Mouse (Mus musculus) hindbrain, embryonic 14.5 days (tissue): ENCODE results near the gene Gm44502. TPM values are rescaled to one million over a fixed set of nuclear protein-coding genes. Genes with fewer than 3 reads are reported as not detected.
A peak's percentile ranks its signal among the peaks of the same experiment; 100 is the strongest.
"Not testable (repeated sequence)": the region's sequence is repeated elsewhere in the genome, so short reads cannot be mapped to it uniquely, and the experiment has no call there.

ENCODE experiments used
- ATAC-seq: fragments of 200-750 bp; cut with Nextera tagmentation; 2 replicates; pipeline ENCODE4 v1.8.0; 2017; ENCODE audit warnings: moderate number of reproducible peaks, mild to moderate bottlenecking, moderate TSS enrichment, moderate library complexity; ENCODE audit not compliant: low FRiP score
- DNase-seq: peaks from one replicate; pipeline ENCODE4 v3.0.0-alpha.2; 2015; ENCODE audit warnings: low spot score
- H3K27ac ChIP-seq: fragments of 300-500 bp; sonication (generic); 2 replicates; pipeline ENCODE4 v1.5.1; 2014; ENCODE audit warnings: mild to moderate bottlenecking, moderate library complexity
- H3K27me3 ChIP-seq: fragments of 300-500 bp; sonication (generic); 2 replicates; pipeline ENCODE4 v1.6.1; 2014; ENCODE audit warnings: mild to moderate bottlenecking, low read length, mixed read lengths; ENCODE audit not compliant: control insufficient read depth, insufficient read depth
- H3K36me3 ChIP-seq: fragments of 300-500 bp; sonication (generic); replicated peaks from 2 replicates; pipeline ENCODE4 v1.6.1; 2014; ENCODE audit not compliant: control insufficient read depth, insufficient read depth
- H3K4me1 ChIP-seq: fragments of 300-500 bp; sonication (generic); replicated peaks from 2 replicates; pipeline ENCODE4 v1.6.1; 2014; ENCODE audit warnings: antibody characterized with exemption, low read length, mixed read lengths; ENCODE audit not compliant: control insufficient read depth, insufficient read depth
- H3K4me2 ChIP-seq: fragments of 300-500 bp; sonication (generic); replicated peaks from 2 replicates; pipeline ENCODE4 v1.6.1; 2014; ENCODE audit warnings: mild to moderate bottlenecking, moderate library complexity
- H3K4me3 ChIP-seq: fragments of 300-500 bp; sonication (generic); replicated peaks from 2 replicates; pipeline ENCODE4 v1.5.1; 2014; ENCODE audit warnings: mild to moderate bottlenecking, low read length
- H3K9ac ChIP-seq: fragments of 300-500 bp; sonication (generic); 2 replicates; pipeline ENCODE4 v1.6.1; 2014
- H3K9me3 ChIP-seq: fragments of 300-500 bp; sonication (generic); 2 replicates; pipeline ENCODE4 v1.6.1; 2016; ENCODE audit warnings: low read length; ENCODE audit not compliant: control insufficient read depth
- WGBS: fragments of 180-500 bp; shearing (Covaris S2); extraction: QIAGEN DNeasy Blood & Tissue Kit; methylation state at CpG from one replicate; pipeline ENCODE4 v1.1.7; 2014; 5-methylcytosine and 5-hydroxymethylcytosine counted together
- polyA plus RNA-seq: library from polyadenylated mRNA; unstranded; fragments of >200 nt; fragmentation: Nextera tagmentation; extraction: Ambion mirVana; gene quantifications from 2 replicates; pipeline ENCODE4 v1.2.1, GENCODE M21; 2014

Gm44502 gene
- polyA plus RNA-seq, 1 experiment from 2014 or later: not detected

GRCm38 (mm10) chr15:89432946-89433345 is 3.5 kb upstream of the Gm44502 start:
- Histone ChIP-seq H3K4me1 (peaks cover 9% of the 10 kb centered on the region), H3K4me3 (no peak overlapping the region), H3K27me3 (no peaks in the 10 kb centered on the region), H3K4me2 (no peak overlapping the region), H3K9ac (no peak overlapping the region), H3K36me3 (0 out of 2 replicates have a peak, but pooled peaks cover 2% of the 10 kb centered on the region), H3K9me3 (no peaks in the 10 kb centered on the region), H3K27ac (no peak overlapping the region)
- WGBS: 76% methylated on average over 4 of the region's 4 CpGs
- ATAC-seq: no peak
- no peak for DNase-seq

- Histone ChIP-seq H3K27me3 (no peaks in the 10 kb centered on the region), H3K4me1 (peaks cover 9% of the 10 kb centered on the region), H3K36me3 (peaks cover 13% of the 10 kb centered on the region), H3K9me3 (no peaks in the 10 kb centered on the region), H3K27ac (no peak overlapping the region), H3K9ac (no peak overlapping the region), H3K4me2 (no peak overlapping the region), H3K4me3 (no peak overlapping the region)
- no peak for DNase-seq
- ATAC-seq: no peak
- WGBS: 94% methylated on average over 6 of the region's 6 CpGs
Measured at GRCm38 (mm10) chr15:89431806-89432205, 2.3 kb upstream of the Gm44502 start.

DNA sequence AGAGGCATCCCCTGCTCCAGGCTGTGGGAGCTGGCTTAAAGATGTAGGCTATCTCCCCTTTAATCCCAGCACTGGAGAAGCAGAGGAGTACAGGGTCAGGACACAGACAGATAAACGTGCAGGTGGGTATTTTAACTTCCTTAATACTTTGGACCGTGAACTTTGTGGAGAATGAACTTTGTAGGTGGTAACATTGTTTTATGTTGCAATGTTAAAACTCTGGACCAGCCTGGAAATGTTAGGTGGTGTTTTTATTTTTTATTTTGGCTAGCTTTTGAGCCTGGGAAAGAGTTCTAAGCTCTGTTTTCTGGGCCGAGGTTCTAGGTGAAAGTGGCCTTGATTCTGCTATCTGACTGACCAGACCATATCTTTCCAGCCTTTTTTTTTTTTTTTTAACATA is 1.8 kb upstream of the Gm44502 start:
- Histone ChIP-seq H3K27me3 (no peaks in the 10 kb centered on the region), H3K9me3 (no peaks in the 10 kb centered on the region), H3K4me3 (no peak overlapping the region), H3K27ac (no peak overlapping the region), H3K9ac (no peak overlapping the region), H3K4me1 (peaks cover 9% of the 10 kb centered on the region), H3K4me2 (0 out of 2 replicates have a peak overlapping the region, but pooled peaks have one; percentile 84), H3K36me3 (peaks cover 18% of the 10 kb centered on the region)
- no peak for ATAC-seq
- 95% methylated on average over 3 of the region's 3 CpGs for whole genome bisulfite sequencing
- DNase-seq: no peak

DNA sequence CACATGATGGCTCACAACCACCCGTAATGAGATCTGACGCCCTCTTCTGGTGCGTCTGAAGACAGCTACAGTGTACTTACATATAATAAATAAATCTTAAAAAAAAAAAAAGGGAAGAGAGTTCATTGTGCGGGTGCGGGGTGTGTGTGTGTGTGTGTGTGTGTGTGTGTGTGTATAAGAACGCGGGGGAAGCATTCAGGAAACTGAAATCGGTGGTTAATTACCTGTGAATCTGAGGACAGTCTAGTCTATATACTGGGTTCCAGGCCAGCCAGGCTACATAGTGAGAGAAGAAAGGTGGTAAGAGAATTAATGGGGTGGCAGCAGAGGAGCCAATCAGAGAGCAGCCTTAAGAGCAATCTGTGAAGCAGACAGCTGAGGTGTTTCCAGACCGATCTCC is 1.3 kb upstream of the Gm44502 start:
- H3K4me2 ChIP-seq: peak overlapping the region; percentile 84
- H3K4me3 ChIP-seq, DNase-seq, H3K9ac ChIP-seq, ATAC-seq, H3K27me3 ChIP-seq, H3K9me3 ChIP-seq, H3K4me1 ChIP-seq, H3K27ac ChIP-seq: not testable (repeated sequence)
- H3K36me3 ChIP-seq: peaks cover 23% of the 10 kb centered on the region
- 90% methylated on average over 6 of the region's 9 CpGs for WGBS

DNA sequence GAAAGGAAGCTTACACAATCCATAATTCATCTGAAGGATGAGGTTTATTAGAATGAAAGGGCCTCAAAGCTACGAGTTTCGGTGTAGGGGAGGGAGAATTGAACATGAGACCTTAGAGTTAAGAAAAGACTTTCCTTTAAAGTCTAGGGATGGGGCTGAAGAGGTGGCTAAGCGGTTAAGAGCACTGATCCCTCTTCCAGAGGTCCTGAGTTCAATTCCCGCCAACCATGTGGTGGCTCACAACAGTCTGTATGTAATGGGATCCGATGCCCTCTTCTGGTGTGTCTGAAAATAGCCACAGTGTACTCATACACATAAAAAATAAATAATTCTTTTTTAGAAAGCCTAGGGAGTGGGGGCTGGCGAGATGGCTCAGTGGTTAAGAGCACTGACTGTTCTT is 845 bp upstream of the Gm44502 start:
- H3K36me3 ChIP-seq: peaks cover 27% of the 10 kb centered on the region
- no peaks in the 10 kb centered on the region for H3K27me3 ChIP-seq
- H3K4me3 ChIP-seq: peak overlapping the region; percentile 59
- peak overlapping the region; percentile 70 for H3K9ac ChIP-seq
- WGBS: 49% methylated on average over 6 of the region's 6 CpGs
- H3K4me1 ChIP-seq: peaks cover 9% of the 10 kb centered on the region
- no peaks in the 10 kb centered on the region for H3K9me3 ChIP-seq
- DNase-seq: no peak
- no peak for ATAC-seq
- H3K27ac ChIP-seq: peak overlapping the region; percentile 94
- H3K4me2 ChIP-seq: peak overlapping the region; percentile 84

GRCm38 (mm10) chr15:89428821-89429351 is 610 bp downstream of the Gm44502 start:
- Histone ChIP-seq H3K36me3 (peaks cover 27% of the 10 kb centered on the region), H3K27me3 (no peaks in the 10 kb centered on the region), H3K4me2 (peak overlapping the region; percentile 84), H3K27ac (peak overlapping the region; percentile 94; the same call in 1 of the 2 replicates), H3K4me3 (peak overlapping the region; percentile 59), H3K9me3 (no peaks in the 10 kb centered on the region), H3K4me1 (peaks cover 9% of the 10 kb centered on the region), H3K9ac (peak overlapping the region; percentile 70)
- whole genome bisulfite sequencing: 8% methylated on average over 19 of the region's 22 CpGs
- no peak for DNase-seq
- ATAC-seq: peak; percentile 35

- Histone ChIP-seq H3K9me3 (no peaks in the 10 kb centered on the region), H3K36me3 (peaks cover 30% of the 10 kb centered on the region), H3K4me2 (peak overlapping the region; percentile 84), H3K4me3 (peak overlapping the region; percentile 59), H3K9ac (peak overlapping the region; percentile 70), H3K27ac (no peak overlapping the region), H3K4me1 (peaks cover 9% of the 10 kb centered on the region), H3K27me3 (no peaks in the 10 kb centered on the region)
- WGBS: 85% methylated on average over 19 of the region's 19 CpGs
- ATAC-seq: no peak
- no peak for DNase-seq
Measured at GRCm38 (mm10) chr15:89428136-89428790, 1.2 kb downstream of the Gm44502 start.

GRCm38 (mm10) chr15:89426716-89427115 is 2.8 kb downstream of the Gm44502 start:
- Histone ChIP-seq H3K4me3 (no peak overlapping the region), H3K27ac (no peak overlapping the region), H3K4me1 (peaks cover 9% of the 10 kb centered on the region), H3K9me3 (no peaks in the 10 kb centered on the region), H3K27me3 (no peaks in the 10 kb centered on the region), H3K9ac (no peak overlapping the region), H3K36me3 (peaks cover 40% of the 10 kb centered on the region), H3K4me2 (no peak overlapping the region)
- WGBS: 92% methylated on average over 10 of the region's 10 CpGs
- DNase-seq (no peak), ATAC-seq (no peak)

DNA sequence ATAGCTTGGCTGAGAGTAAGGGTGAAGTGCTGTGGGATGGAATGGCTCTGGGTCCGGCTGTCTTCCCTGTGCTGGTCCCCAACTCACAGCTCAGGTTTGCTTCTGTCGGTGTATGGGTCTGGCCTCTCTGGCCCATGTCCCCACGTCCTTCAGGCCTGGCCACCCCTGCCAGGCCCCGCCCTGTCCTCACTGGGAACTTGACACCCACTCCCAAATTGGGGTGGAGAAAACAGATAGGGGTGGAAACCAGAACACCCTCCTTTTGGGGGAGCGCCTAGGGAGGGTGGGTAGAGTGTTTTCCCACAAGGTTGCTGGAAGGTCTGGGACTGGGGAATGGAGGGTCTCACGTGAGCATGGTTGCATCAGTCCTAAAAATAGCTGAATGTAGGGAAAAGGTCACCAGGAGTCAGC is 3.8 kb downstream of the Gm44502 start, which contains the start of gene Cpt1b:
Gene Cpt1b (minus strand): TSS at position 153 of the 411 bp plus-strand sequence.
- ATAC-seq (no peak), DNase-seq (no peak)
- 47% methylated on average over 6 of the region's 6 CpGs for WGBS
- H3K4me1 ChIP-seq: peaks cover 9% of the 10 kb centered on the region
- no peaks in the 10 kb centered on the region for H3K27me3 ChIP-seq
- no peak within 1 kb of the TSS for H3K27ac ChIP-seq
- H3K9ac ChIP-seq: no peak within 1 kb of the TSS
- no peak within 1 kb of the TSS for H3K4me2 ChIP-seq
- H3K36me3 ChIP-seq: peaks cover 46% of the 10 kb centered on the region
- H3K4me3 ChIP-seq: no peak within 1 kb of the TSS
- H3K9me3 ChIP-seq: no peaks in the 10 kb centered on the region
